Mouse (Mus musculus): ENCODE results near the gene Fhit. TPM values are rescaled to one million over a fixed set of nuclear protein-coding genes. Genes with fewer than 3 reads are reported as not detected.

The Fhit gene
- polyA plus RNA-seq, 1 experiment, result 1.6 TPM

DNA sequence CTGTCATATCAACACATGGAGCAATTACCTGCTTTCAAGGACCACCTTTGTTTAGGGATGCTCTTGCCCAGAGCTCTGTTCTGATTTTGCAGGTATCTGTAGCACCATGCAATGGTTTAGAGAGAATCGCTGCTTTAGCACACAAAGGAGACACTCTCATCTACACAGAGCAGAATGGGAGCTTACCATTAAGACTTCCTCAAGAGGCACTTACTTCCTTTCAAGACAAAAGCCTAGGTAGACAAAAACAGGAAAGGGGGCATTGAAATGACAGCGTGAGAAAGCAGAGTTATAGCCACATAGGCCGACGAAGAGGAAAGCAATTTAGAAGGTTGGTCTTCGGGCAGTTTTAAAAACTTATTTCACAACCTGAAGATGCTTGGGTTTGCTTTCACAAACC is 872.8 kb downstream of the Fhit start:
- Histone ChIP-seq H3K4me1 (ENCODE audit: control insufficient read depth, insufficient read depth, low read length) (no peaks in the 10 kb centered on the region), H3K4me3 (replicated peaks; ENCODE audit: extremely low read depth, low read depth, low read length) (no peak overlapping the region)
- WGBS, result 51% methylated on average over 5 of the region's 5 CpGs
- TF ChIP-seq CTCF (IDR thresholded peaks at IDR 0.05; ENCODE audit: insufficient read depth, low read length) (no peak), POLR2A (IDR thresholded peaks at IDR 0.05; ENCODE audit: borderline replicate concordance, extremely low read depth, low read depth, low read length) (no peak)
- no peak for DNase-seq

DNA sequence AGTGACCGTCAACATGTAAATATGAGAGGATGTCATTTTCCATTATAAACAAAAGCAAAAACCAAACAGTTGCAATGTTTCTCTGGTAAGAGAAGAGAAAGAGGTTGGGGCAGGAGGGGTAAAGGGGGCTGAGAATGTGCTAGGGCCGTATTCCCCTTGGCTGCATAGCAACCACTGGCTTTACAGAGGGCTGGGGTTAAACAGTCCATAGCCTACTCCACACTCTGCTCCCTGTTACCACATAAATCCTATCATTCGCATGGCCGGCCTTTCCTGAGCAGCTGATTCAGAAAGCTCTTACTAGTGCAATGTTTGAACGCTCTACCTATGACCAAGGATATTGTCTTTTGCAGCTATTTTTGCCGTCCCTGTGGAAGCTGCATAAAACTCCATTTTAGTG is 875.8 kb downstream of the Fhit start:
- 79% methylated on average over 6 of the region's 6 CpGs for WGBS
- no peak for TF ChIP-seq POLR2A (IDR thresholded peaks at IDR 0.05; ENCODE audit: borderline replicate concordance, extremely low read depth, low read depth, low read length)
- no peak for TF ChIP-seq CTCF (IDR thresholded peaks at IDR 0.05; ENCODE audit: insufficient read depth, low read length)
- Histone ChIP-seq H3K4me3 (replicated peaks; ENCODE audit: extremely low read depth, low read depth, low read length) (no peak overlapping the region), H3K4me1 (ENCODE audit: control insufficient read depth, insufficient read depth, low read length) (no peaks in the 10 kb centered on the region)
- DNase-seq, result no peak

DNA sequence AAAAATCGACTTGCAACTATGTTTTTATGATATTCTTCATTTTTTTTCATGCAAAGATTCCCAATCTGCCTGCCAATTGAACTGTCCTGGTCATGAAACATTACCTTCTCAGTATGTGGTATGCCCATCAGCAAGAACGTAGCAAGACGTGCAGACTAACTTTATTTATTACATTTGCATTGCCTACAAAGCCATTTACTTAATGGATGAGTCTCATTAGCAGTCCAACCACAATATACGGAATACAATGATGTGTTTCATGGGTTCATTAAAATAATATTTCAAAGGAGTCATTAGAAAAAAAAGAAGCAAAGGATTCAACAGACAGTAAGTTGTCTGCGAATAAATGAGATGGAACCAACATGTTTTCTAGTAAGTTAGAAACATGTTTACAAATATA is 933.1 kb downstream of the Fhit start:
- TF ChIP-seq POLR2A (IDR thresholded peaks at IDR 0.05; ENCODE audit: borderline replicate concordance, extremely low read depth, low read depth, low read length), result no peak
- no peak for TF ChIP-seq CTCF (IDR thresholded peaks at IDR 0.05; ENCODE audit: insufficient read depth, low read length)
- Histone ChIP-seq H3K4me3 (replicated peaks; ENCODE audit: extremely low read depth, low read depth, low read length) (no peak overlapping the region), H3K4me1 (ENCODE audit: control insufficient read depth, insufficient read depth, low read length) (no peaks in the 10 kb centered on the region)
- DNase-seq, result no peak
- WGBS, result 70% methylated on average over 5 of the region's 5 CpGs

DNA sequence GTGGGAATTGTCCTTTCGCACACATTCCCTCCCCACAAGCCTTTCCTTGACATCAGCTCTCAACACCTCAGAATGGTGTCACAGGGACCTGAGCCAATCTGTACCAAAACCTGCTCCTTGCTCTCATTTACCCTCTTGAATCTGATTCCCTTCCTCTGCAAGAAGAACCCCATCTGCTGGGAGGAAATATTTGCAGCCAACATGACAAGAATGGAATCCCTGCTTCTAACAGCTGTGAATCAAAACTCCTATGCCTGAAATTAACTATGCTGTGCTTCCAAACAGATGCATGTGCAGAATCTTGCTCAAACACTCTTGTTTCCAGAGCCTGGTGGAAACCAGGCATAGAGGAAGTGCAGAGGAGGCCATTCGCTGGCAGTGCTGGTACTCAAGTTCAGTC is 940.0 kb downstream of the Fhit start:
- 83% methylated on average over 2 of the region's 2 CpGs for WGBS
- H3K4me1 ChIP-seq (ENCODE audit: control insufficient read depth, insufficient read depth, low read length), result no peaks in the 10 kb centered on the region
- TF ChIP-seq CTCF (IDR thresholded peaks at IDR 0.05; ENCODE audit: insufficient read depth, low read length) (no peak), POLR2A (IDR thresholded peaks at IDR 0.05; ENCODE audit: borderline replicate concordance, extremely low read depth, low read depth, low read length) (no peak)
- no peak overlapping the region for H3K4me3 ChIP-seq (replicated peaks; ENCODE audit: extremely low read depth, low read depth, low read length)
- DNase-seq, result no peak

DNA sequence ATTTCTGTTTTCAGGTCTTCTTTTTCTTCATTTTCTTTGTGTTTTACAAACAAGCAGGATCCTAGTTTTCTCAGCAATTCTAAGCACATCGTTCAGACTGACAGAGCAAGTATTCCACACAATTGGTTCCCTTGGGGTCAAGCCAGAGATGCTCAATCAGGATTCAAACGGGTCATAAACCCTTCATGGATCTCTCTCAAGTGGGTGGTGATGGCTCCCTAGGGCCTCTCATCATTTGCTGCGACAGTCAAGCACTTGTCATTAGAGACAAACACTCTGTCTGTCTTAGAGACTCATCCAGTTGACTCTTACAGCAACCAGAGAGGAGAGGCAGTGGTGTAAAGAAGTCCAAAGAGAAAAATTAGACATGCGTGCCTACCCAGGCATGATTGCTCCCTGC is 948.6 kb downstream of the Fhit start:
- Histone ChIP-seq H3K4me1 (ENCODE audit: control insufficient read depth, insufficient read depth, low read length) (no peaks in the 10 kb centered on the region), H3K4me3 (replicated peaks; ENCODE audit: extremely low read depth, low read depth, low read length) (no peak overlapping the region)
- DNase-seq, result no peak
- WGBS, result 47% methylated on average over 4 of the region's 4 CpGs
- no peak for TF ChIP-seq POLR2A (IDR thresholded peaks at IDR 0.05; ENCODE audit: borderline replicate concordance, extremely low read depth, low read depth, low read length)
- no peak for TF ChIP-seq CTCF (IDR thresholded peaks at IDR 0.05; ENCODE audit: insufficient read depth, low read length)

DNA sequence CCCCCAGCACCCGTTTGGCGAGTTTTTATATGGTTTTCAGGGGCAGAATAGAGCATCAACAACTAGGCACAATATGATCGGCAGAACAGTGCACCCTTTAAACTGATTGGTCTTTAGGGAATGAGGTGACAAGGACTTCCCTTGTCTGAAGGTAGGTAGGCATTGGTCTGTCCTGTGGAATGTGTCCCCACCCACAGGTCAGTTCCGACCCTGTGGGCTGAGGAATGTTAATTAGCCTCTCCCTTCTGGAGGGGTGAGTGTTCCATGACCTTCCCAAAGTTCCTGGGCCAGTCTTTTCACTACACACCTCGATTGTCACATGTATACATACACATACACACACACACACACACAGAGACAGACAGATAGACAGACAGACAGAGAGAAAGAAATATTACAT is 950.7 kb downstream of the Fhit start:
- no peaks in the 10 kb centered on the region for H3K4me1 ChIP-seq (ENCODE audit: control insufficient read depth, insufficient read depth, low read length)
- 58% methylated on average over 5 of the region's 5 CpGs for WGBS
- H3K4me3 ChIP-seq (replicated peaks; ENCODE audit: extremely low read depth, low read depth, low read length), result no peak overlapping the region
- TF ChIP-seq CTCF (IDR thresholded peaks at IDR 0.05; ENCODE audit: insufficient read depth, low read length) (no peak), POLR2A (IDR thresholded peaks at IDR 0.05; ENCODE audit: borderline replicate concordance, extremely low read depth, low read depth, low read length) (no peak)
- no peak for DNase-seq

DNA sequence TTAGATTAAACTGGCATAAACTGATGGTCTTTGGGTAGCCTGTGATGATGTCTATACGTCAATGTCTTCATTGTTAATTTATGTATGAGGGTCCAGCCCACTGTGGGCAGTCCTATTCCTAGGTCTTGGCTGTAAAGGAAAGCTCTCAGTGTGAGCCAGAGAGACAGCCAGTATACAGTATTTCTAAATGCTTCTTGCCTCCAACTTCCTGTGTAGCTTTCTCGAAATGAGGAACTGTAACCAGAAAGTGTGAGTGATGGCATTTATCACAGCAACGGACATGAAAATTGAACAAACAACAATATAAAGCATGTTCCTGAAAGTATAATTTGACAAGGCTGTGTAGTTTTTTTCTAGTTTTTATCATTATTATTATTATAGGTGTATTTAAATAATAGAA is 952.8 kb downstream of the Fhit start:
- Histone ChIP-seq H3K4me1 (ENCODE audit: control insufficient read depth, insufficient read depth, low read length) (no peaks in the 10 kb centered on the region), H3K4me3 (replicated peaks; ENCODE audit: extremely low read depth, low read depth, low read length) (no peak overlapping the region)
- TF ChIP-seq POLR2A (IDR thresholded peaks at IDR 0.05; ENCODE audit: borderline replicate concordance, extremely low read depth, low read depth, low read length), result no peak
- TF ChIP-seq CTCF (IDR thresholded peaks at IDR 0.05; ENCODE audit: insufficient read depth, low read length), result no peak
- 71% methylated on average over 3 of the region's 3 CpGs for WGBS
- no peak for DNase-seq

DNA sequence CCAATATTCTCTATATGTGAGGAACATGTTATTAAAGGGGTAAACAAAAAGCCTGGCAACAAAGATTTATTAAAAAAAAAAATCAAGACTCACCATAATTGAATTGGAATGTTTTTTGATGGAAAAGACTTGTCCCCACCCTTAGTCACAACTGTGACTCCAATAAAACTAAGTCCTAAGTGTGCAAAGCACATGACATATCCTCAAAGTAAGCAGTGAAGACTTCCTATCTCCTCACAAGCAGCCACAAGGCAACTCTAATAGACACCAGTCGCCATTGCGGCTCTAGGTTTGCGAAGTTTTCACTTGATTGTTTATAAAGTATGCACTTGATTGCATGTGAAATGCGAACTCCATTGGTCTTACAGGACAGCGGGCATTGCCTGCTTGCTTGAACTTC is 956.1 kb downstream of the Fhit start:
- no peaks in the 10 kb centered on the region for H3K4me1 ChIP-seq (ENCODE audit: control insufficient read depth, insufficient read depth, low read length)
- 87% methylated on average over 5 of the region's 5 CpGs for WGBS
- TF ChIP-seq CTCF (IDR thresholded peaks at IDR 0.05; ENCODE audit: insufficient read depth, low read length) (no peak), POLR2A (IDR thresholded peaks at IDR 0.05; ENCODE audit: borderline replicate concordance, extremely low read depth, low read depth, low read length) (no peak)
- no peak for DNase-seq
- H3K4me3 ChIP-seq (replicated peaks; ENCODE audit: extremely low read depth, low read depth, low read length), result no peak overlapping the region

DNA sequence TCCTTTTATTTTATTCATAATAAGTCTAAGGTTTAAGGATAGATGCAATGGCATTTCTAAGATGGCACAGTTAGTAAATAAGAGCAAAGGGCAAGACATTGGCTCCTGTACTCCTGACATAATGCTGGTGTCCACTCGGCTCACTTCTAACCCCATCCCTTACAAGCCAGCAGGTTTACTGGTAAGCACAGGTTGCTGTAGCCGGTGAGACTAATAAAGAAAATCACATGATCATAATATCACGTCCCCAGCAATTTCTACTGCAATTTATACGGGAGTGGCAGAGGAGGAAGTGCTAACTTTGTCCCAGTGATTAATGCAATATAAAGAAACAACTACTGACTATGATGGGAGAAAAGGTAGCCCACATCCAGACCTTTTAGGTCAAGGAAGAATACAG is 956.5 kb downstream of the Fhit start:
- no peak for DNase-seq
- H3K4me3 ChIP-seq (replicated peaks; ENCODE audit: extremely low read depth, low read depth, low read length), result no peak overlapping the region
- 73% methylated on average over 4 of the region's 4 CpGs for WGBS
- H3K4me1 ChIP-seq (ENCODE audit: control insufficient read depth, insufficient read depth, low read length), result no peaks in the 10 kb centered on the region
- TF ChIP-seq CTCF (IDR thresholded peaks at IDR 0.05; ENCODE audit: insufficient read depth, low read length) (no peak), POLR2A (IDR thresholded peaks at IDR 0.05; ENCODE audit: borderline replicate concordance, extremely low read depth, low read depth, low read length) (no peak)

DNA sequence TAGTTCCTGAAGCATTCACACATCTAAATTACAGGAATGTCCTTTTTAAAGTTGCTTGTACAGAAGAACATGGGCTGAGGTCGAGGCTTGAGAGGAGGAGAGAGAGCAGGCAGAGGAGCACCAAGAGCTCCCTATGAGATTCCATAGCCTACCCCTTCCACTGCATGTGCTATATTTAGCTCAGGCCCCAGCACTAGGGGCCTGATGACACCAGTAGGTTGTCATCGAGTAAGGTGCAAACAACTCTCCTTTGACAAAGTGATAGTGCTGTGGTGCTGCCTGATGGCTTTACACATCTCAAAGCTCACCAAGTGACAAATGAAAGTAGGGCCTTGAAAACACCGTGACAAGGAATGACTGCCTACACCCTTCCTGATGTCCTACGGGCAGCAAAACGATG is 967.7 kb downstream of the Fhit start:
- Histone ChIP-seq H3K4me1 (ENCODE audit: control insufficient read depth, insufficient read depth, low read length) (no peaks in the 10 kb centered on the region), H3K4me3 (replicated peaks; ENCODE audit: extremely low read depth, low read depth, low read length) (no peak overlapping the region)
- TF ChIP-seq POLR2A (IDR thresholded peaks at IDR 0.05; ENCODE audit: borderline replicate concordance, extremely low read depth, low read depth, low read length) (no peak), CTCF (IDR thresholded peaks at IDR 0.05; ENCODE audit: insufficient read depth, low read length) (no peak)
- 38% methylated on average over 5 of the region's 5 CpGs for WGBS
- no peak for DNase-seq

DNA sequence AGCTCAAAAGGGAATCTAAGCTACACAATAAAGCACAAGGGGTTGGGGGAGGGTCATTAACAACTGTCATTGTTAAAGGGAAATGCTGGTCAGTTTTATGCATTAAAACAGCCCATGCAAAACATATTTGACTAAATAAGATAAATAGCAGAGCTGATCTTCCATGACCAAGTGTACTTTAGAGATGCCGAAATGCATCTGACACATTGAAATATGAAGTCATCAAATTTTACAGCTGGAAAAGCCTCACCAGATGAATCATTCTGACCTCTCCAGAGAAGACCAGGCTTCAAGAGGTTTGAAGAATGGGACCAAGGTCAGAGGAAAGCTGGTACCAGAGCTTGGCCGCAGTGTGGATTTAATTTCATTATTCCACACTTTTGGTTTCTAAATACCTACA is 990.1 kb downstream of the Fhit start:
- 88% methylated on average over 2 of the region's 2 CpGs for WGBS
- Histone ChIP-seq H3K4me3 (replicated peaks; ENCODE audit: extremely low read depth, low read depth, low read length) (no peak overlapping the region), H3K4me1 (ENCODE audit: control insufficient read depth, insufficient read depth, low read length) (no peaks in the 10 kb centered on the region)
- DNase-seq, result no peak
- no peak for TF ChIP-seq CTCF (IDR thresholded peaks at IDR 0.05; ENCODE audit: insufficient read depth, low read length)
- no peak for TF ChIP-seq POLR2A (IDR thresholded peaks at IDR 0.05; ENCODE audit: borderline replicate concordance, extremely low read depth, low read depth, low read length)
